Mouse (Mus musculus) mouse trophoblast stem cell (cell line): ENCODE measurements around the gene Foxj3.

Source experiments
- in situ Hi-C, 2 experiments: fragments of 300-500 bp; cut with MseI, MboI; formaldehyde crosslinking; loops; 2 replicates in 1 of 2; 3 replicates in 1 of 2; pipeline ENCODE4 v1.15.1; 2025

The Foxj3 gene

GRCm38 (mm10) chr4:119636731-119637130, 99.9 kb downstream of the Foxj3 start:
- in situ Hi-C loops, result no loop called here

GRCm38 (mm10) chr4:119637176-119637845, 100.5 kb downstream of the Foxj3 start, which contains the start of gene Guca2a:
Gene Guca2a (plus strand): TSS chr4:119637704.
- in situ Hi-C loops, result no loop called here

GRCm38 (mm10) chr4:119637946-119638345, 101.1 kb downstream of the Foxj3 start:
- in situ Hi-C loops, result no loop called here

DNA sequence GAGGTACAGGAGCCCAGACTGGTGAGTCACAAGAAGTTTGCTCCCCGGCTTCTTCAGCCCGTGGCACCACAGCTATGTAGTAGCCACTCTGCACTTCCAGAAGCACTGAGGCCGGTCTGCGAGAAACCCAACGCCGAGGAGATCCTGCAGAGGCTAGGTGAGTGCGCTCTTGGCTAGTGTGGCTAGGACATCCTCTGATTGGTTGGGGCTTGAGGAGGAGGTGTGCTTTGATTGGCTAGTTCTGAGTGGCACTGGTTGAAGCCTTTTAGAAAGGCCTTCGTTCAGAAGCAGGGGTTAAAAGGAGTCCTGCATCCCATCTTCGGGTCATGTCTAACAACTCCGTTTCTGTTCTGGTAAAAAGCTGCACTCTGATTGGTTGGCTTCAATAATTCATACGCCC, 101.9 kb downstream of the Foxj3 start:
- in situ Hi-C loops, result no loop called here

GRCm38 (mm10) chr4:119642666-119643065, 105.9 kb downstream of the Foxj3 start:
- in situ Hi-C loops, result no loop called here

DNA sequence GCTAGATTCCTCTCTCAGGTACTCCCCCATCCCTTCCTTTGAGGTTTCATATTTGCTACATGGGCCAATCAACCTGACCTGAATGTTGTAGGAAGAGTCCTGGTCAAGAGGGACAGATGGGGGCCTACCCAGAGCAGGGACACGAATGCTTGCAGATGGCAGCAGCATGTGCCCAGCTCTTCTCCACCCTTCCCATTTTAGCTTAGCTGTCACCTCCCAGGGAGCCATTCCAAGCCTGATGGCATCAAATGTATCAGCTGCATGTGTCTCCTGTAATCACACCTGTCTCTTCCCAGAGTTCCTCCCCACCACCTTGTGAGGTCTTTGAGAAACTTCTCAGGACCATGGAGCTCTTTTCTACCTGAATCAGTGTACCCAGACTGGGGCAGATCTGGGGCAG, 120.2 kb downstream of the Foxj3 start:
- in situ Hi-C loops, result no loop called here

GRCm38 (mm10) chr4:119658246-119658645, 121.4 kb downstream of the Foxj3 start:
- in situ Hi-C loops, result no loop called here

DNA sequence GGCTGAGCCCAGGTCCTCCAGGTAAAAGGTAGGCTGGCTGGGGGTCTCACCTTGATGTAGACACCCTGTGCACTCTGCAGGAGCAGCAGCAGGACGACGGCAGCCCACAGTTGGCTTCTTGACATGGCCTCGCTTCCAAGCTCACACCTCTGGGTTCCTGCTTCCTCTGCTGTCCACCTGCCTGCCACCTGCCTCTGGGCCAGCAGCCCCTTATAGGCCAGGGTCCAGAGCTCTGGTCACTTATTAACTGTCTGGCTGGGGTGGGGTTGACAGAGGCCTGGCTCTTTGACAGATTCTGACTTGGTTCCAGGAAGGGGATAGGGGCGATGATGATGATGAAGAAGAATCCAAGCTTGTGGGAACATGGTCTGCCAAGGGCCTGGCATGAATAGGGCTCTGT, 121.9 kb downstream of the Foxj3 start, which contains the start of gene Guca2b:
Gene Guca2b (minus strand): TSS at position 224 of the 400 bp plus-strand sequence.
- in situ Hi-C loops, result no loop called here

GRCm38 (mm10) chr4:119660007-119660406, 123.2 kb downstream of the Foxj3 start:
- in situ Hi-C loops, result no loop called here

- in situ Hi-C loops, result no loop called here
Measured at GRCm38 (mm10) chr4:119662151-119662550, 125.3 kb downstream of the Foxj3 start.

DNA sequence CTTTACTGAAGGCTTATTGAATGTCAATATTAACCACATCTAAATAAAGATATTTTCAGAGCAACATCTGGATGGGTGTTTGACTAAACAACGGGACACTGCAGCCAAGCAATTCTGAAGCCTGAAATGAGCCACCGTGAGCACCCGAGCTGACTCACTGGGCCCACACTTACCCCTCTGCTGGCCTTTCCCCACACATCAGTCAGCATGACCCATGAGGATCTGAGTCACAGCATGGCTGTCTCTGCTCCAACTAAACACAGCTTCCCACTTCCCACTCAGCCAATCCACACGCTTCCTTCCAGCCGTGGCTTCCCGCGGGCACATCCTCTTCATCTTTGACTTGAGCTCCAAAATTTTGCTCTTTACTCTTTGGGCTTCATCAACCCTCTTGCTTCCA, 126.2 kb downstream of the Foxj3 start:
- in situ Hi-C loops, result no loop called here

DNA sequence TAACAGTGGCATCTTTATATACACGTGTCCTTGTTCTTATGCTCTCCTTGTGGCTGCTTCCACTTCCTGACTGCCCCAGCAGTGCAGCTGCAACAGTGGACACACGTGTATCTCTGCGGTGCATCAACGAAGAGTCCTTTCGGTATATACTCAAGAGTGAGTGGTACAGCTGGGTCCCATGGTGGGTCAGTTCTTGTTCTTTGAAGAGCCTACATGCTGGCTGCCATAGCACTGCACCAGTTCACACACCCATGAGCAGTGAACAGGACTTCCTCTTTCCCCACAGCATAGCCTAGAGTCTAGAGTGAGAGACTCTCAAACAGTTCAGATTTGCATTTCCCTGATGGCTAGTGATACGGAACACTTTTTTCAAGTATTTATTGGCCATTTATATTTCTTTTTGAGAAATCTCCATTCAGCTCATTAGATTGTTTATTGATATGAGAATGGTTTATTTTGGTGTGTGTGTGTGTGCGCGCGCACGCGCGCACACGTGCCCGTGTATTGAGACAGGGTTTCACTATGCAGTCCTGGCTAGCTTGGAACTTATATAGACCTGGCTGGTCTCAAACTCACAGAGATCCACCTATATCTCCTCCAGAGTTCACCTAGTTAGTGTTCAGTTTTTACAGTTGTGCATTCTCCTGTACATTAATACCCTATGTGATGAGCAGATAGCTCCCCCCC, 126.7 kb downstream of the Foxj3 start:
- in situ Hi-C loops, result no loop called here

DNA sequence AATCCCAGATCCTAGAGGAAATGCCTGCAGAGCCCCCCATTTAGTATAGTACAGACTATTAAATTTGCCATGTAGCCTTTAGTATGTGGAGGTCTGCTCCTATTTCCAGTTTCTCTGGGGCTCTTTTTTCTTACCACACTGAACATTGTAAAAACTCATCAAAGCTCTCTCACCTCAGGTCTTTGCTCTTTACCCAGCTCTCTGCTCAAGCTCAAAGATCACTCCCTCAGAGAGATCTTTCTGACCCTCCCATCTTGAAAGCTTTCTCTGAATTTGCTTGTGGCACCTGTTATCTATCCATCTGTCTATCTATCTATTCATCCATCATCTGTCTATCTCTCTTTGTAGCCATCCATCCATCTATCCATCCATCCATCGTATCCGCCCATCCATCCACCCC, 128.4 kb downstream of the Foxj3 start:
- in situ Hi-C loops, result no loop called here

GRCm38 (mm10) chr4:119666116-119666515, 129.3 kb downstream of the Foxj3 start:
- in situ Hi-C loops, result no loop called here

GRCm38 (mm10) chr4:119667454-119667853, 130.7 kb downstream of the Foxj3 start:
- in situ Hi-C loops, result no loop called here

- in situ Hi-C loops, result no loop called here
Measured at GRCm38 (mm10) chr4:119668185-119668584, 131.4 kb downstream of the Foxj3 start.

- in situ Hi-C loops, result no loop called here
Measured at GRCm38 (mm10) chr4:119668596-119668995, 131.8 kb downstream of the Foxj3 start.

DNA sequence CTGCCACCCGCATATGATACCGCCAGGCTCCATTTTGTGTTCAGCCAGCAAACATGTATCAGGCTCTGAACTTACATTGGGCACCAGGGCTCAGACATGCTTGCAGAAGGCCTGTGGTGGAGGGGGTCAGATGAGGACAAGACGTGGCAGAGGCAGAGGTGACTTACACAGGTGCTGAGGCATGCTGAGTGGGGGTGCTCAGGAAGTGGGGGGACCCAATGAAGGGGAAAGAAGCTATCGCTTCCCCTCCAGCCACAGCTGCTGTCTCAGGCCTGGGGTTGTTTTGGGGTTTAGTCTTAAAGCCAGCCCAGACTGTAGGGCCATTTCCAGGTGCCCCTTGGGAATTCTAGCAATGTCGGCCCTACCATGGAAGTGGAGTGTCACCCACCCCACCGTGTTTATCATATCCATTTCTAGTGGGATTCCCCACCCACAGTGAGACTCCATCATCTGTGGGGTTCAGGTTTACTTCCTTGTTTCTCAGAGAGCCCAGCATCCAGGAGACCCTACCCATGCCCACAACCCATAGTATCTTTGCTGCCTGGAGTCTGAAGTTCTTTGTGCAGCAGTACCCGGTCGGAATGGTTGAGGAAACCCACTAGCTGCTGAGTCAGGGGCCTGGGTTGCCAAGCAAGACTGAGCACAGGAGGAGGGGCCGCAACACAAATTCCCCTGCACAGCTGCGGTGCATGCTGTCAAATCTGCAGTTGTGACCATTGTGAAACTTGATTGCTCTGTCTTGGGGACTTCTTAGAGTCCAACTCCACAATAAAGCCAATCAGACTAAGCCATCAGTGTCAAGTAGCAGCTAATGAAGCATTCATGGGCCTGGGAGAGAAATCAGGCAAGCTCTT, 132.8 kb downstream of the Foxj3 start:
- in situ Hi-C loops, result loop anchor here in 1 of 2 experiments (5.0 kb wide), 1 partner anchor 37 kb away; no protein-coding TSS in a partner anchor

DNA sequence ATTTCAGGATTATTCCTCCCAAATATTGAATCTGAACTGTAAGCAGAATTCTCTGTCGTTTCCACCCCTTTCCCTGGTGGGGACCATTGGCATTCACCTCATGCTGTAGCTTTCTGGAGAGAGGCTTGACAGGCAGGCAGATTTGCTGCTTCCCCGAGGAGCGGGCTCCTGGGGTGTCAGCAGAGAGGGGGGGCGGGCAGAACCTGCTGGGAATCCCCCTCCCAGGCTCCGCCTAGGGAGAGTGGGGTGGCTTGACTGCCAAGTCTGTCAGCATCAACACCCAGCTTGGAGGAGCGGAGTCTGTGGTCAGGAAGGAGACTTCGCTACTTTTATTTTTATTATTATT, 133.4 kb downstream of the Foxj3 start:
- in situ Hi-C loops, result loop anchor here in 1 of 2 experiments (5.0 kb wide), 1 partner anchor 38 kb away; no protein-coding TSS in a partner anchor

GRCm38 (mm10) chr4:119670736-119671135, 133.9 kb downstream of the Foxj3 start:
- in situ Hi-C loops, result loop anchor here in 1 of 2 experiments (5.0 kb wide), 1 partner anchor 38 kb away; no protein-coding TSS in a partner anchor

DNA sequence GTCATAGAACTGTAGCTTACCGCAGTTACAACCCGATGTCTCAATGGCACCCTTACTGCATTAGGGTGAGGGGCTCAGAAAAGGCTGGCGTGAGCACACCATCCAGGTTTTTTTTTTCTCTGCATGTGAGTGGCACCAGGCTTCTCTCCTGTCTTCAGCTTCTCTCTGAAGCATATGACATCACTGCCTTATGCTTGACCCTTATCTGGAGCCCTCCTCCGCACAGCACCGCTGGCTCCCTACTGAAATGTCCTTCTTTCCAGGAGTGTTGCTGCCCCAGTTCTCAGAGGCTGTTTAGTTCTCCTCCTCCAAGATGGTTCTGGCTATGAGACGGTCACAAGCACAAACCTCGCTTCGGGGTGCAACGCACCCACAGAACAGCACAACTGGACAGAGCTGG, 134.4 kb downstream of the Foxj3 start:
- in situ Hi-C loops, result loop anchor here in 1 of 2 experiments (5.0 kb wide), 1 partner anchor 39 kb away; no protein-coding TSS in a partner anchor

GRCm38 (mm10) chr4:119672685-119673084, 135.9 kb downstream of the Foxj3 start:
- in situ Hi-C loops, result loop anchor here in 1 of 2 experiments (5.0 kb wide), 1 partner anchor 40 kb away; no protein-coding TSS in a partner anchor
